Mouse (Mus musculus): Measurements from ENCODE around the gene Srsf10. TPM values are rescaled to one million over a fixed set of nuclear protein-coding genes. Genes with fewer than 3 reads are reported as not detected.

Gene Srsf10
- total and polyA plus RNA-seq, 2 experiments from 2014 or later: 114 to 131 TPM

- Histone ChIP-seq H3K9me3 (ENCODE audit: low read length) (no peaks in the 10 kb centered on the region), H3K36me3 (ENCODE audit: insufficient read depth) (peaks cover 7% of the 10 kb centered on the region), H3K9ac (peak overlapping the region; percentile 96), H3K4me2 (ENCODE audit: low read depth) (peak overlapping the region; percentile 87), H3K4me1 (ENCODE audit: insufficient read depth) (peaks cover 23% of the 10 kb centered on the region), H3K27me3 (ENCODE audit: insufficient read depth, low read length) (no peaks in the 10 kb centered on the region), H3K27ac (ENCODE audit: low read depth, low read length) (peak overlapping the region; percentile 97), H3K4me3 (ENCODE audit: low read depth, low read length) (peak overlapping the region; percentile 71)
- no peak for TF ChIP-seq CTCF (IDR thresholded peaks at IDR 0.05; ENCODE audit: low read depth)
- DNase-seq (peak; percentile 58), ATAC-seq (no peak)
- WGBS: 6% methylated on average over 17 of the region's 17 CpGs
Measured at GRCm38 (mm10) chr4:135872589-135873391, 17.2 kb downstream of the Srsf10 start.

- H3K36me3 ChIP-seq (ENCODE audit: insufficient read depth): peaks cover 7% of the 10 kb centered on the region
- peak; percentile 10; the same call in 1 of the 2 replicates for TF ChIP-seq CTCF (IDR thresholded peaks at IDR 0.05; ENCODE audit: low read depth)
- H3K27me3 ChIP-seq (ENCODE audit: insufficient read depth, low read length): no peaks in the 10 kb centered on the region
- H3K4me2 ChIP-seq (ENCODE audit: low read depth): peak within 1 kb of the TSS; percentile 87
- DNase-seq (peak; percentile 97), ATAC-seq (peak; percentile 98)
- H3K9me3 ChIP-seq (ENCODE audit: low read length): no peaks in the 10 kb centered on the region
- WGBS: under 1% methylated on average over 59 of the region's 60 CpGs
- H3K4me3 ChIP-seq (ENCODE audit: low read depth, low read length): peak within 1 kb of the TSS; percentile 71
- peak within 1 kb of the TSS; percentile 96 for H3K9ac ChIP-seq
- H3K4me1 ChIP-seq (ENCODE audit: insufficient read depth): peaks cover 23% of the 10 kb centered on the region
- H3K27ac ChIP-seq (ENCODE audit: low read depth, low read length): peak within 1 kb of the TSS; percentile 97
Measured at GRCm38 (mm10) chr4:135873526-135874202, 18.1 kb downstream of the Srsf10 start, which contains the start of gene Pnrc2. TSS of gene Pnrc2 (minus strand) at chr4:135873850.

GRCm38 (mm10) chr4:135874564-135875535, 19.3 kb downstream of the Srsf10 start:
- Histone ChIP-seq H3K4me1 (ENCODE audit: insufficient read depth) (peaks cover 23% of the 10 kb centered on the region), H3K9ac (no peak overlapping the region), H3K27ac (ENCODE audit: low read depth, low read length) (0 out of 2 replicates have a peak overlapping the region, but pooled peaks have one; percentile 97)

DNA sequence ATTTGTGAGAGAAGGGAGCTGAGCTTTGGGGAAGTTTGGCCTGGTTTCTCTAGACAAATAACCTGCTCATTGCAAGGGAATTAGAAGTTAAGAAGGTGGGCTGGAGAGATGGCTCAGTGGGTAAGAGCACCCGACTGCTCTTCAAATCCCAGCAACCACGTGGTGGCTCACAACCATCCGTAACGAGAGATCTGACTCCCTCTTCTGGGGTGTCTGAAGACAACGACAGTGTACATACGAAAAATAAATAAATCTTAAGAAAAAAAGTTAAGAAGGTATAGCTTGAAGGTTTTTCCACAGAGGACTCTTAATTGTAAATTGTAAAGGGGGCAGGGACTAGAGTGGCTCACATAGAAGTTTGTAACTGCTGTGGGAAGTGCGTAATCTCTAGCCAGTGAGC, 20.0 kb downstream of the Srsf10 start:
- TF ChIP-seq CTCF (IDR thresholded peaks at IDR 0.05; ENCODE audit: low read depth): no peak; the same call in 1 of the 2 replicates
- ATAC-seq (no peak), DNase-seq (peak; percentile 16)
- H3K4me1 ChIP-seq (ENCODE audit: insufficient read depth): peaks cover 23% of the 10 kb centered on the region
- WGBS: 23% methylated on average over 7 of the region's 7 CpGs
- no peak overlapping the region for H3K4me3 ChIP-seq (ENCODE audit: low read depth, low read length)
- H3K9ac ChIP-seq: no peak overlapping the region
- peaks cover 3% of the 10 kb centered on the region for H3K36me3 ChIP-seq (ENCODE audit: insufficient read depth)
- no peaks in the 10 kb centered on the region for H3K27me3 ChIP-seq (ENCODE audit: insufficient read depth, low read length)
- no peak overlapping the region for H3K27ac ChIP-seq (ENCODE audit: low read depth, low read length)
- H3K9me3 ChIP-seq (ENCODE audit: low read length): no peaks in the 10 kb centered on the region
- no peak overlapping the region for H3K4me2 ChIP-seq (ENCODE audit: low read depth)

More at GRCm38 (mm10) chr4:135874564-135875535, 19.3 kb downstream of the Srsf10 start:
- Histone ChIP-seq H3K9me3 (ENCODE audit: low read length) (no peaks in the 10 kb centered on the region), H3K27me3 (ENCODE audit: insufficient read depth, low read length) (no peaks in the 10 kb centered on the region), H3K36me3 (ENCODE audit: insufficient read depth) (peaks cover 3% of the 10 kb centered on the region), H3K4me2 (ENCODE audit: low read depth) (peak overlapping the region; percentile 87; the same call in 1 of the 2 replicates), H3K4me3 (ENCODE audit: low read depth, low read length) (no peak overlapping the region)
- DNase-seq (no peak), ATAC-seq (no peak)
- WGBS: 76% methylated on average over 10 of the region's 10 CpGs
- TF ChIP-seq CTCF (IDR thresholded peaks at IDR 0.05; ENCODE audit: low read depth): no peak

DNA sequence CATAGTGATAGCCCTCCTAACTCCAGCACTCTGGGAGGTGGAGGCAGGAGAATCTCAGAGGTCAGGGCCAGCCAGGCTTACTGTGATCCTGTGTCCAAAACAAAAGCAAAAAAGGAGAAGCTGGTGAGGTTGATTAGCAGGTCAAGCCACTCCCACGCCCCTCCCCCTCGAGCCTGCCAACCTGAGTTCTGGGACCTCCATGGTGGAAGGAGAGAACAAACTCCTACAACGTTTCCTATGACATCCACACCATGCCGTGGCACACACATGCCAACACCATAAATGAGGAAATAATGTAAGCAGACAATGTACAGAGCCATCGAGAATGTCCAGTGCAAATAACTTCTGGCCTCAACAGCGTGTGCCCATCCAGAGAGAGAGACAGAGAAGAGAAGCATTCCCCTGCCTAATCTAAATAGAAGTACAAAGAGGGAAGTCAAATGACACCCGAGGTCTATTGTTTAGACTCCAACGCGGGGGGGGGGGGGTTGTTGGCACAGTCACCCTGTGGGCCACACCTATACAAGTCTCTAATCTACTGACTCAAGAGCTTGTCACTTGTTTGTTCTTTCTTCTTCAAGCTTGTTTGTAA, 20.5 kb downstream of the Srsf10 start:
- no peaks in the 10 kb centered on the region for H3K27me3 ChIP-seq (ENCODE audit: insufficient read depth, low read length)
- H3K4me3 ChIP-seq (ENCODE audit: low read depth, low read length): no peak overlapping the region
- no peak overlapping the region for H3K27ac ChIP-seq (ENCODE audit: low read depth, low read length)
- H3K4me2 ChIP-seq (ENCODE audit: low read depth): peak overlapping the region; percentile 47
- 6% methylated on average over 9 of the region's 9 CpGs for WGBS
- no peak for ATAC-seq
- no peak overlapping the region for H3K9ac ChIP-seq
- no peak for TF ChIP-seq CTCF (IDR thresholded peaks at IDR 0.05; ENCODE audit: low read depth)
- peak; percentile 10 for DNase-seq
- H3K4me1 ChIP-seq (ENCODE audit: insufficient read depth): peaks cover 23% of the 10 kb centered on the region
- peaks cover 3% of the 10 kb centered on the region for H3K36me3 ChIP-seq (ENCODE audit: insufficient read depth)
- H3K9me3 ChIP-seq (ENCODE audit: low read length): no peaks in the 10 kb centered on the region

DNA sequence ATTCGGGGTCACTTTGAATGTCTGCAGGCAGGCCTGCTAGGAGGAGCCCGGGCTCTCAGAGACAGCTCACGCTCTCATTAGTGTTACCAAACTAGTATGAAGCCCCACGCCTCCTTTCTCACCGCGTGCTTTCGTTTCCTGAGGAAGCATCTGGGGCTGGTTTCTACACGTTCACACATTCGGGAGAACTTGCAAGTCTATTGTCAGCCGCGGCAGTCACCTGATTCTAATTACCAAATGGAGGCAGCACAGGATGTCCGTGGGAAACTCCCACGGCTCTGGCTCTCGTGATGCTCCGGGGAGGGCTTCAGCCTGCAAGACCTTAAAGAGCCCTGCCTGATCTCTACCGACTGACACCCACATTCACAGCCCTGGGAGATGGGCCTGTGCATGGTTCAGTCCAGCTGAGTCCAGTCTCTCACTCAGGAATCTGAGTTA, 21.1 kb downstream of the Srsf10 start:
- Histone ChIP-seq H3K36me3 (ENCODE audit: insufficient read depth) (peaks cover under 1% of the 10 kb centered on the region; the same call in 1 of the 2 replicates), H3K4me3 (ENCODE audit: low read depth, low read length) (peak overlapping the region; percentile 16; the same call in 1 of the 2 replicates), H3K27ac (ENCODE audit: low read depth, low read length) (no peak overlapping the region; the same call in 1 of the 2 replicates), H3K4me2 (ENCODE audit: low read depth) (peak overlapping the region; percentile 47), H3K27me3 (ENCODE audit: insufficient read depth, low read length) (no peaks in the 10 kb centered on the region), H3K4me1 (ENCODE audit: insufficient read depth) (peaks cover 23% of the 10 kb centered on the region), H3K9ac (peak overlapping the region; percentile 22; the same call in 1 of the 2 replicates), H3K9me3 (ENCODE audit: low read length) (no peaks in the 10 kb centered on the region)
- 2% methylated on average over 16 of the region's 16 CpGs for WGBS
- DNase-seq: peak; percentile 66
- no peak for TF ChIP-seq CTCF (IDR thresholded peaks at IDR 0.05; ENCODE audit: low read depth)
- ATAC-seq: no peak

Data from forebrain, postnatal 0 days (tissue).